Mouse (Mus musculus) liver, embryonic 18 days (tissue): ENCODE results near the gene Scube3. TPM values are rescaled to one million over a fixed set of nuclear protein-coding genes. Genes with fewer than 3 reads are reported as not detected.

Experiments used
- polyA plus RNA-seq: library from polyadenylated mRNA; depleted of rRNA; stranded (reverse); fragments of >200 nt; gene quantifications from 2 replicates; pipeline ENCODE4 v1.2.3, GENCODE M21; 2012; rRNA removed

Scube3 gene
- polyA plus RNA-seq: 0.22 and 0.28 TPM in 2 replicates

DNA sequence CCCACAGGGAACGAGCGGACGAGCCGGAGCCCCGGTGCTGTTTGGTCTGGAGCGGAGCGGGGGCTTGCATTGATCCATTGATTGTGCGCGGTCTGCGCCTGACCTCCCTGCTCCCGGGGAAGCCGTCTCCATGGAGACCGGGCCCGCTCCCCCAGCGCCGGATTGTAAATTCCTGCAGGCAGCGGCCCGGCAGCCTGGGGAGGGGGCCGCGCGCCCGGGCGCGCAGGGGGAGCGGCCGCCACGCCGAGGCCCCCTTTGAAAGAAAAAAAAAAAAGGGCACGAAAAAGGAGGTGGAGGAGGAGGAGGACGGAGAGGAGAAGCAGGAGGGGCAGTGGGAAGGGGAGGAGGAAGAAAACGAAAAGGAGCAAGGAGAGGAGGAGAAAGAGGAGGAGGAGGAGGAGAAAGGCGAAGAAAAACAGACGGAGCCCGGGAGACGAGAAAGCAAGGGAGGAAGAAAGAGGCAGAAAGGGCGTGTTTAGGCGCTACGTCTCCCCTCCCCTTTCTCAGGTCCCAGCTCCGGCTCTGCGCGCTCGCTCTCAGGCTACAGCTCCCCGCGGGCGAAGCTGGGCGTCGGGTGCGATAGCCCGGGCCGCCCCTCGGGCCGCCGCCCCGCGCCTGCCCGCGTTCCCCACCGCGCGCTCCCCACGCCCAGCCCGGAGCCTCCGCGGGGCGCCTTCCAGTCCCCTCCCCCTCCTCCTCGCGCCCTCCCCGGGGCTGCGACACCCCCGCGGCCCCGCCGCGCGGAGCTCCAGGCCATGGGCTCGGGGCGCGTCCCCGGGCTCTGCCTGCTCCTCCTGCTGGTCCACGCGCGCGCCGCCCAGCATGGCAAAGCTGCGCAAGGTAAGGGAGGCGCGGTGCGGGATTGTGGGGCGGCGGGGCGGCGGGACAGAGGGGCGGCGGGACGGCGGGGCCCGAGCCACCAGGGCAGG, at the start of gene Scube3:
Gene Scube3, plus strand, starts transcription at position 371 of the 929 bp plus-strand sequence.

DNA sequence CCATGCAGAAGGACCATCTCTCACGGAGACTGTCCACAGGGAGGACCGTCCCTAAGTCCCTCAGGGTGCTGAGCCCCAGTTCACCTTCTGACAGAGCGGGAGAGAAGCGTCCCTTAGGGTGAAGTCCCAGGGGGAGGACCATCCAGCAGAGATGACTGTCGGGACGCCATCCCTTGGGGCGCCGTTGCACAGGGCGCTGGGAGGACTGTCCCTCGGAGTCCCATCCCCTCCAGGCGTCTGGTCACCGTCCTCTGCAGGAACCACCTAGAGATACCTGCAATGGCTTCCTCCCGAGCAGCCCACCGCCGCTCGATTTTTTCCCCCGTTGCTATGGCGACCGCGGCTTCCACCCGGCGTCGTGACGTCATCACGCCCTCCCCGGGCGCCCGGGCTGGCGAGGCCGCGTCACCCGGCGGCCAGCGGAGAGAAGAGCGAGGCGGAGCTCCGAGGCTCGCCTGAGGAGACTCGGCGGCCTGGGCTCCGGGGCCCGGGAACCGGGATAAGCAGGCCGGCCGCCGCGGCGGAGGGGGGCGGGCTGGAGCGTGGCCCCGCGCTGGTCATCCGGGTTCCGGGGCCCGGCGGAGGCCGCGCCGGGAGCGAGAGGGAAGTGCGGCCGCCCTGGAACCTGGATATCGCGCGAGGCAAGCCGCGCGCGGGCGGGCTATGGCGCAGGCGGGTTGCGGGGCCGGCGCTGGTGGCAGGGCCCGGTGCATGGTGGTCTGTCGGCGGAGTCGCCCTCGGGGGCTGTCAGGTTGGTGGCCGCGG, 35.0 kb downstream of the Scube3 start, which contains the start of gene Zfp523:
Gene Zfp523, plus strand, starts transcription at position 355 of the 765 bp plus-strand sequence.

GRCm38 (mm10) chr17:28207591-28208313, 65.8 kb downstream of the Scube3 start, which contains the start of gene Def6:
Def6 (plus strand) TSS chr17:28207778.

Other genes with a start within 250 kb of the Scube3 start
- gene Anks1, start 232.8 kb upstream of the Scube3 start, polyA plus RNA-seq: 7.5 and 9.6 TPM in 2 replicates
- 12.1 and 13.3 TPM in 2 replicates for gene Taf11, start 232.3 kb upstream of the Scube3 start, polyA plus RNA-seq
- gene Tcp11, start 61.5 kb upstream of the Scube3 start, polyA plus RNA-seq: 0.07 and 0.09 TPM in 2 replicates
- gene Zfp523, start 35.0 kb downstream of the Scube3 start, polyA plus RNA-seq: 10.2 and 10.5 TPM in 2 replicates
- 7.8 and 11.5 TPM in 2 replicates for gene Def6, start 65.6 kb downstream of the Scube3 start, polyA plus RNA-seq
- gene Ppard, start 90.6 kb downstream of the Scube3 start, polyA plus RNA-seq: 4.7 and 5.0 TPM in 2 replicates
- 3.1 and 3.8 TPM in 2 replicates for gene Fance, start 171.4 kb downstream of the Scube3 start, polyA plus RNA-seq
- 1,580 and 2,072 TPM in 2 replicates for gene Rpl10a, start 186.3 kb downstream of the Scube3 start, polyA plus RNA-seq
- gene Tead3, start 208.7 kb downstream of the Scube3 start, polyA plus RNA-seq: 2.5 and 2.8 TPM in 2 replicates
- 0.06 and 0.18 TPM in 2 replicates for gene Tulp1, start 223.1 kb downstream of the Scube3 start, polyA plus RNA-seq